Mouse (Mus musculus): ENCODE measurements at regions not wholly inside any gene's neighbourhood (a gene's known extent, or its start where the extent isn't known, plus 50 kb on each side); places are given as distances from the start of the nearest gene placed in this dataset.

DNA sequence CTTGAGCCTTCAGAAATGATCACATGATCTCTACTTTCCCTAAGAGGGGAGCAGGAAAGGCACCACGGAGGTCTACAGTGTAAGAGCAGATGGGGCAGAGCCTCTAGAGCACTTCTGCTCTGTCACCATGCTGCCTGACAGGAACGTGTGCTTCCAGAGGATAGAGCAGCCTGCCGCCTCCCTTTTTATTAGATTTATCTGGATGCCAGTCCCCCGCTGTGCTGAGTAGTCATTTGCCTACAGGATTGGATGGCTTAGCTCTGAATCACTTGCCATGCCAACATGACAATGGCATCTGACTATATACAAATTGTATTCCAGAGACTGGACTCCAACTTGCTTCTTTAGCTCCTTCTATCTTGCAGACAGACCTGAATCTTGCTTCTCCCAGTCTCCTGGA lies 234.2 kb upstream of the Rbfox1 start:
- Histone ChIP-seq H3K4me2 (ENCODE audit: low read depth, low read length) (no peak overlapping the region), H3K4me1 (ENCODE audit: control insufficient read depth, insufficient read depth, low read length) (no peaks in the 10 kb centered on the region), H3K9ac (ENCODE audit: low read depth, low read length) (no peak overlapping the region), H3K27ac (replicated peaks; ENCODE audit: low read depth, low read length) (no peak overlapping the region), H3K27me3 (replicated peaks; ENCODE audit: control insufficient read depth, insufficient read depth, low read length) (no peaks in the 10 kb centered on the region), H3K4me3 (ENCODE audit: low read depth, low read length) (no peak overlapping the region), H3K9me3 (ENCODE audit: control insufficient read depth, low read length) (no peaks in the 10 kb centered on the region), H3K36me3 (ENCODE audit: control insufficient read depth, insufficient read depth, low read length) (no peaks in the 10 kb centered on the region)
- 61% methylated on average over 4 of the region's 4 CpGs for WGBS
- no peak for ATAC-seq (ENCODE audit: low read depth)
- no peak for DNase-seq (ENCODE audit: low spot score)

DNA sequence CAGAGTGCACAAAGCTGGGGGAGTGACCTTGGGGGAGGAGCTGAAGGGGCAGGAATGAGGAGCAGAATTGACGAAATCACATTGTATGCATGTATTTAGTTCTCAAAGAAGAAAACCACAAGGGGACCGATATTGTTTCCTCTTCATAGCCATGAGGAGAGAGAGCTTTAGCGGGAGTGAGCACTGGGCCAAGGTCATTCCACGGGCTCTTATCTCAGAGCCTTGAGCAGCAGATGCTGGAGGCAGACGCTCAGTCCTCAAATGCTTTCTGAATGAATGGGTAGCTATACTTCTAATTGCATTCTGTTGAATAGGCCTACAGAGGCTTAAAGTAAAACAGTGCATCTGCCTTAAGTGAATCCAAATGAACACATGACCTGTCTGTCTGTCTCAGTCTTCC lies 245.2 kb upstream of the Rbfox1 start:
- DNase-seq (ENCODE audit: low spot score) (no peak), ATAC-seq (ENCODE audit: low read depth) (no peak)
- H3K27ac ChIP-seq (replicated peaks; ENCODE audit: low read depth, low read length), result no peak overlapping the region
- H3K9ac ChIP-seq (ENCODE audit: low read depth, low read length), result no peak overlapping the region
- H3K9me3 ChIP-seq (ENCODE audit: control insufficient read depth, low read length), result no peaks in the 10 kb centered on the region
- H3K4me3 ChIP-seq (ENCODE audit: low read depth, low read length), result no peak overlapping the region
- no peak overlapping the region for H3K4me2 ChIP-seq (ENCODE audit: low read depth, low read length)
- H3K36me3 ChIP-seq (ENCODE audit: control insufficient read depth, insufficient read depth, low read length), result no peaks in the 10 kb centered on the region
- no peaks in the 10 kb centered on the region for H3K4me1 ChIP-seq (ENCODE audit: control insufficient read depth, insufficient read depth, low read length)
- H3K27me3 ChIP-seq (replicated peaks; ENCODE audit: control insufficient read depth, insufficient read depth, low read length), result no peaks in the 10 kb centered on the region
- 77% methylated on average over 5 of the region's 5 CpGs for WGBS

DNA sequence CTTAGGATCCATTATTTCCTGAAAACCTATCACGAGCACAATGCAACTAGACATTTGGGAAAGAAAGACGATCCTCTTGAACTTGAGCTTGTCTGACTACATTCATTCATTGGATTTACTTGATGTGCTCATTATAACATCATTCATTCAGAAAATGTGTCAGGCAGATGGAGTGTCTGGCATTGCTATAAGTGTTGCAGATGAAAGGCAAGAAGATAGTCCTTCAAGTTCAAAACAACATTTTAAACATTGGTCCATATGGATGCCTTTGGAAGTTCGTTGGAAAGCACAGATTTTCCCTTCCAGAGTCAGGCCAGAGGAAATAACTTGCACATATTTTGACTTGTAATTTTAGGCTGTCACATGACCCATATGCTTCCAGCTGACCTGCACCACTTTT lies 255.2 kb upstream of the Rbfox1 start:
- Histone ChIP-seq H3K9me3 (ENCODE audit: control insufficient read depth, low read length) (no peaks in the 10 kb centered on the region), H3K27me3 (replicated peaks; ENCODE audit: control insufficient read depth, insufficient read depth, low read length) (no peaks in the 10 kb centered on the region)
- no peak for DNase-seq (ENCODE audit: low spot score)

DNA sequence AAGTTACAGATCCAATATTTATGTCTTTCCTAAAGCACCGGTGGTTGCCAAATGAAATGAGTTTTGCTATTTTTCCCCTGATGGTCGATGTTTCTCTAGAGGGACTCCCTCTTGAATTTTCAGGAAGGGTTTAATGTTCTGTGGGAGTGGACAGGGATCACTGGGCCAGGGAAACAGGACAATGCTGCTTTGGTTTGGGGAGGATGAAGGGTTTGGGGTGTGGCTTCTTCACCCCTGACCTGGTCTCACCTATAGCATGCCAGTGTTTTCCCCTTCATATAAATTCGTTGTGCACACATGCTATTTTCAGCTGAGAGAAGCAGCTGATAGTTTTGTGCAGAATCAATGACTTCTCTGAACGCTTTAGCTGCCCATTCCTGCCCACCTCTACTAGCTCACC lies 257.2 kb upstream of the Rbfox1 start:
- Histone ChIP-seq H3K9me3 (ENCODE audit: control insufficient read depth, low read length) (no peaks in the 10 kb centered on the region), H3K4me3 (ENCODE audit: low read depth, low read length) (no peak overlapping the region), H3K27ac (replicated peaks; ENCODE audit: low read depth, low read length) (no peak overlapping the region), H3K36me3 (ENCODE audit: control insufficient read depth, insufficient read depth, low read length) (no peaks in the 10 kb centered on the region), H3K4me1 (ENCODE audit: control insufficient read depth, insufficient read depth, low read length) (no peaks in the 10 kb centered on the region), H3K27me3 (replicated peaks; ENCODE audit: control insufficient read depth, insufficient read depth, low read length) (no peaks in the 10 kb centered on the region), H3K4me2 (ENCODE audit: low read depth, low read length) (no peak overlapping the region), H3K9ac (ENCODE audit: low read depth, low read length) (no peak overlapping the region)
- 60% methylated on average over 4 of the region's 4 CpGs for WGBS
- DNase-seq (ENCODE audit: low spot score) (no peak), ATAC-seq (ENCODE audit: low read depth) (no peak)

More for the DNA sequence above, 255.2 kb upstream of the Rbfox1 start:
- H3K4me1 ChIP-seq (ENCODE audit: control insufficient read depth, insufficient read depth, low read length), result no peaks in the 10 kb centered on the region
- no peak overlapping the region for H3K27ac ChIP-seq (replicated peaks; ENCODE audit: low read depth, low read length)
- no peaks in the 10 kb centered on the region for H3K36me3 ChIP-seq (ENCODE audit: control insufficient read depth, insufficient read depth, low read length)
- no peak overlapping the region for H3K4me2 ChIP-seq (ENCODE audit: low read depth, low read length)
- no peak overlapping the region for H3K4me3 ChIP-seq (ENCODE audit: low read depth, low read length)
- 54% methylated on average over 3 of the region's 3 CpGs for WGBS
- no peak overlapping the region for H3K9ac ChIP-seq (ENCODE audit: low read depth, low read length)
- ATAC-seq (ENCODE audit: low read depth), result no peak

DNA sequence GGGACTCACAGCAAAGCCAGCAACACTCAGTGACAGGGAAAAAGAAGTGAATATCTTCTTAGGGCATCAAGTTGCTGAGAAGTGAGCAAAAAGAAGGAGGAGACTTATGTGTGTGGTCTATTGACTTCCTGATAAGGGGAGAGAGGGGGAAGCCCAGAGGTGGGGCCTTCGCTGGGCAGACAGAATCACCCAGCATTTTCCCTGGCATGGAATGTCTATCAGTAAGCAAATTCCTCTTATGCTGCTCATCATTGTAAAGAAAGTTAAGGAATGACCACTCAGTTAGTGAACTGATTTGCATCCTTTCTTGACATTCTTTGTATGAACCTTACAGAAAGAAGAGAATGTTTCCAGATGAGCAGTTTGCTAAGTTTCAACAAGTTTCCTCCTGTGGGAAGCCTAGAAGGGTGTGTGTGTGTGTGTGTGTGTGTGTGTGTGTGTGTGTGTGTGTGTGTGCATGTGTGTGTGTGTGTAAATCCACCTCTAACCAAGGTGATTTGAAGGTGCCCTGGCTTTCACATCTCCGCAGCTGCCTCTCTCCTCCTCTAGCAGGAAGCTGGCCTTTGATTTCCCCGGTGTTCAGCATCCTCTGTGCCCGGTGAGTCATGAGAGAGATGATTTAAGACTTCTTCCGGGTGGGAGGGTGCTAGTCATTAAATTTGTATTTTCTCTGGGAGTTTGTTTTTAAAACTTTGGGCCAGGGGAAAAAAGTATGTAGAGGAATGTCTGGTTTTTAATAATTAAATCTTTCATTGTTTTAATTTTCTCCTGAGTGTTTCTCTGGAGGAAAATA lies 257.8 kb upstream of the Rbfox1 start:
- Histone ChIP-seq H3K36me3 (ENCODE audit: control insufficient read depth, insufficient read depth, low read length) (no peaks in the 10 kb centered on the region), H3K27ac (replicated peaks; ENCODE audit: low read depth, low read length) (no peak overlapping the region), H3K27me3 (replicated peaks; ENCODE audit: control insufficient read depth, insufficient read depth, low read length) (no peaks in the 10 kb centered on the region), H3K4me1 (ENCODE audit: control insufficient read depth, insufficient read depth, low read length) (no peaks in the 10 kb centered on the region), H3K4me3 (ENCODE audit: low read depth, low read length) (no peak overlapping the region), H3K9me3 (ENCODE audit: control insufficient read depth, low read length) (no peaks in the 10 kb centered on the region), H3K4me2 (ENCODE audit: low read depth, low read length) (no peak overlapping the region), H3K9ac (ENCODE audit: low read depth, low read length) (no peak overlapping the region)
- WGBS, result 49% methylated on average over 5 of the region's 5 CpGs
- ATAC-seq (ENCODE audit: low read depth) (no peak), DNase-seq (ENCODE audit: low spot score) (no peak)

DNA sequence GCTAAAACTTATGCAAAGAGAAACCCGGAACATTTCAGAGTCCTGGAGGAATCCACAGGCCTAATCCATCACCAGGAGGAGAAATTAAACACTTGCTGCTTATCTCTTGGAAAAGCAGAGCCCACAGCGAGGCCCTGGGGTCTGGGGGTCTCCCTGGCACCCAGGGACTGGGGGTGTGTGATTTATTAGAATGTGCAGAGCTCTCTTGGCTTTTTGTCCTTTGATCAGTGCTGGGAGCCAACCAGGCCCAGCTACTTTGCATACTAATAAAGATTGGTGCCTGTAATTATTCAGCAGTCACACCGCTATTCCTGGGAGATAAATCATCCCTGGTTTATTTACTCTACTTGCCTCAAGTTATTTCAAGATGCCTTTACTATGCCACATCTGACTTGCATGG lies 260.0 kb upstream of the Rbfox1 start:
- no peak overlapping the region for H3K4me3 ChIP-seq (ENCODE audit: low read depth, low read length)
- no peak overlapping the region for H3K4me2 ChIP-seq (ENCODE audit: low read depth, low read length)
- no peaks in the 10 kb centered on the region for H3K4me1 ChIP-seq (ENCODE audit: control insufficient read depth, insufficient read depth, low read length)
- no peaks in the 10 kb centered on the region for H3K27me3 ChIP-seq (replicated peaks; ENCODE audit: control insufficient read depth, insufficient read depth, low read length)
- no peaks in the 10 kb centered on the region for H3K9me3 ChIP-seq (ENCODE audit: control insufficient read depth, low read length)
- 60% methylated on average over 3 of the region's 3 CpGs for WGBS
- no peak overlapping the region for H3K27ac ChIP-seq (replicated peaks; ENCODE audit: low read depth, low read length)
- ATAC-seq (ENCODE audit: low read depth) (no peak), DNase-seq (ENCODE audit: low spot score) (no peak)
- H3K9ac ChIP-seq (ENCODE audit: low read depth, low read length), result no peak overlapping the region
- no peaks in the 10 kb centered on the region for H3K36me3 ChIP-seq (ENCODE audit: control insufficient read depth, insufficient read depth, low read length)

DNA sequence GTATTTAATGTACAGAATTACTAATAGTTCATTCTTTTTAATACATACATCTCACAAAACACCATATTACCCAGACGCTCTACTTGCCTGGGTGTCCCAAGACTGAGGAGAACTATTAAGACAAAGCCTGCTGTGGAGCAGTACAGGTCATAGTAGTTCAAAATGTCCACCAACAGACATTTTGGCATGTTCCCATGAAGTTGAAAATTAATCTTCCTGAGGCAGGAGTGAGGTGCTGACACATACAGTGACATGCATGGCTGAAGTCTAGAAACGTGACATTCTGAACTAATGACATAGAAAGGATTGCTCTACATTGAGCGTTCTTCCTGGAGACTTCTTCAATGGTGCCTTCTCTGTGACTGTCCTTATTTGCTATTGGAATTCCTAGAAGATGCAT lies 264.6 kb upstream of the Rbfox1 start:
- DNase-seq (ENCODE audit: low spot score) (no peak), ATAC-seq (ENCODE audit: low read depth) (no peak)
- Histone ChIP-seq H3K4me3 (ENCODE audit: low read depth, low read length) (no peak overlapping the region), H3K4me2 (ENCODE audit: low read depth, low read length) (no peak overlapping the region), H3K27me3 (replicated peaks; ENCODE audit: control insufficient read depth, insufficient read depth, low read length) (no peaks in the 10 kb centered on the region), H3K36me3 (ENCODE audit: control insufficient read depth, insufficient read depth, low read length) (no peaks in the 10 kb centered on the region), H3K9me3 (ENCODE audit: control insufficient read depth, low read length) (no peaks in the 10 kb centered on the region), H3K4me1 (ENCODE audit: control insufficient read depth, insufficient read depth, low read length) (no peaks in the 10 kb centered on the region), H3K9ac (ENCODE audit: low read depth, low read length) (no peak overlapping the region), H3K27ac (replicated peaks; ENCODE audit: low read depth, low read length) (no peak overlapping the region)
- 86% methylated on average over 3 of the region's 3 CpGs for WGBS

DNA sequence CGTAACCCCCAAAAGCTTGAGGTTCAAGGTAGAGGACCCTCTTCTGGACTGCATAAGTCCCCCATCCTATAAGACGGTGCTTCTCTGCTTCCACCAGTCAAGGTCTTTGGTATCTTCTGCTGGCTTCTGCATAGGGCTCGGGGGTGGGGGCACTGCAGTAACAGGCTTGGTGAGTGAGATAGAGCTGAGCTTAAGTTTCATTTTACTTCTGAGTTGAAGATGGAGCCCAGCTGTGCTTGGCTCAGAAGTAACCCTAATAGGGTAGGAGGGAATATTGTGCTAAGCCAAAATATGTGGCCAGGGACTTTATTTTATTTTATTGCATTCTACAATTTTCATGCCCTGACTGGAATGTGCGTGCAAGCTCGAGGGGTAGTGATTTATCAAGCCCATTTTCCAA lies 268.8 kb upstream of the Rbfox1 start:
- ATAC-seq (ENCODE audit: low read depth) (peak; percentile 18; the same call in 1 of the 2 replicates), DNase-seq (ENCODE audit: low spot score) (peak; percentile 20)
- Histone ChIP-seq H3K9me3 (ENCODE audit: control insufficient read depth, low read length) (no peaks in the 10 kb centered on the region), H3K27me3 (replicated peaks; ENCODE audit: control insufficient read depth, insufficient read depth, low read length) (no peaks in the 10 kb centered on the region), H3K4me1 (ENCODE audit: control insufficient read depth, insufficient read depth, low read length) (no peaks in the 10 kb centered on the region), H3K4me2 (ENCODE audit: low read depth, low read length) (no peak overlapping the region), H3K4me3 (ENCODE audit: low read depth, low read length) (no peak overlapping the region), H3K36me3 (ENCODE audit: control insufficient read depth, insufficient read depth, low read length) (no peaks in the 10 kb centered on the region), H3K27ac (replicated peaks; ENCODE audit: low read depth, low read length) (no peak overlapping the region), H3K9ac (ENCODE audit: low read depth, low read length) (no peak overlapping the region)
- 65% methylated on average over 5 of the region's 5 CpGs for WGBS

DNA sequence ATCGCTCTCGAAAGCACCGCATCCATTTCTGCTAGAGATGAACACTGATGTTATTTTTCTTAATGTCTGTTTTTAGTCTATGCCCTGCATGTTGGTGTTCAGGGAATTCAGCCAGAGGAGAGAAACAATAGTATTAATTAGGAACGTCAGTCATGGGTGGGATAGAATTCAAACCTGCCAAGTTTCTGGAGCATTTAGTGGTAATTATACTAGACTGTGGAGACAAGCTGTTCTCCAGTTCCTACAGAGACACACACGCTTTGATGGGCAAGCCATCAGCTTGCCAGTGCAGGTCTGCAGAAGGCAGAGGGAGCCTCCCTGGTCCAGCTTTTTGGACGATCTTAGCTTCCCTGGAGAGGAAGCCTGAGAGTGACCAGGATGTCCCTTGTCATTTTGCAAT lies 289.8 kb upstream of the Rbfox1 start:
- Histone ChIP-seq H3K4me3 (ENCODE audit: low read depth, low read length) (no peak overlapping the region), H3K27me3 (replicated peaks; ENCODE audit: control insufficient read depth, insufficient read depth, low read length) (no peaks in the 10 kb centered on the region), H3K4me2 (ENCODE audit: low read depth, low read length) (no peak overlapping the region), H3K9ac (ENCODE audit: low read depth, low read length) (no peak overlapping the region), H3K9me3 (ENCODE audit: control insufficient read depth, low read length) (no peaks in the 10 kb centered on the region), H3K27ac (replicated peaks; ENCODE audit: low read depth, low read length) (no peak overlapping the region), H3K36me3 (ENCODE audit: control insufficient read depth, insufficient read depth, low read length) (no peaks in the 10 kb centered on the region), H3K4me1 (ENCODE audit: control insufficient read depth, insufficient read depth, low read length) (no peaks in the 10 kb centered on the region)
- 69% methylated on average over 6 of the region's 6 CpGs for WGBS
- DNase-seq (ENCODE audit: low spot score), result no peak
- ATAC-seq (ENCODE audit: low read depth), result no peak

All from embryonic facial prominence, embryonic 14.5 days (tissue).